Comparison of ENCODE assay signal across 15 mouse cellular contexts in genomic region chr3:105602966-105603365, GRCm38 (mm10).
"Had no signal": no experiment of that assay in that cellular context is flagged by ENCODE, and none has a peak within 500 bp of the region (broad histone marks: within the 10 kb centered on the region; RNA-seq: fewer than 3 reads in every experiment).

No protein-coding gene starts in this region.

- DNase-seq: gastrocnemius, adult 2 months; gastrocnemius, postnatal 10 days; gastrocnemius, postnatal 25 days; heart, postnatal 4 days; kidney, adult 18-20 months; kidney, adult 8-10 months; kidney, postnatal 10 days; kidney, postnatal 25 days; kidney, postnatal 4 days; liver; liver, embryonic 13.5 days had no signal

- ATAC-seq: hindbrain, embryonic 16.5 days; inflammation-experienced regulatory T-cells, adult 6 months; intestine, embryonic 15.5 days; intestine, postnatal 0 days had no signal
